Mouse (Mus musculus) liver, embryonic 15.5 days (tissue): Measurements from ENCODE around the gene Coro7. TPM values are rescaled to one million over a fixed set of nuclear protein-coding genes. Genes with fewer than 3 reads are reported as not detected.
A peak's percentile ranks its signal among the peaks of the same experiment; 100 is the strongest.
"Not testable (repeated sequence)": the region's sequence is repeated elsewhere in the genome, so short reads cannot be mapped to it uniquely, and the experiment has no call there.

Experiments used
- ATAC-seq: fragments of 200-750 bp; cut with Nextera tagmentation; 2 replicates; pipeline ENCODE4 v1.8.0; 2017; ENCODE audit warnings: moderate number of reproducible peaks, mild to moderate bottlenecking, moderate library complexity; ENCODE audit not compliant: insufficient read depth
- H3K27ac ChIP-seq: fragments of 300-500 bp; sonication (generic); replicated peaks from 2 replicates; pipeline ENCODE4 v1.5.1; 2015; ENCODE audit warnings: mild to moderate bottlenecking, inconsistent platforms
- H3K27me3 ChIP-seq: fragments of 300-500 bp; sonication (generic); 2 replicates; pipeline ENCODE4 v1.6.1; 2015; ENCODE audit warnings: mild to moderate bottlenecking, inconsistent platforms
- H3K36me3 ChIP-seq: fragments of 300-500 bp; sonication (generic); replicated peaks from 2 replicates; pipeline ENCODE4 v1.6.1; 2015; ENCODE audit warnings: moderate library complexity, mild to moderate bottlenecking, inconsistent platforms
- H3K4me1 ChIP-seq: fragments of 300-500 bp; sonication (generic); replicated peaks from 2 replicates; pipeline ENCODE4 v1.6.1; 2015; ENCODE audit warnings: inconsistent platforms
- H3K4me2 ChIP-seq: fragments of 300-500 bp; sonication (generic); 2 replicates; pipeline ENCODE4 v1.6.1; 2015; ENCODE audit warnings: moderate library complexity, mild to moderate bottlenecking, inconsistent platforms
- H3K4me3 ChIP-seq: fragments of 300-500 bp; sonication (generic); replicated peaks from 2 replicates; pipeline ENCODE4 v1.5.1; 2015; ENCODE audit warnings: mild to moderate bottlenecking, inconsistent platforms
- H3K9ac ChIP-seq: fragments of 300-500 bp; sonication (generic); 2 replicates; pipeline ENCODE4 v1.6.1; 2015; ENCODE audit warnings: moderate library complexity, mild to moderate bottlenecking, inconsistent platforms
- H3K9me3 ChIP-seq: fragments of 300-500 bp; sonication (generic); replicated peaks from 2 replicates; pipeline ENCODE4 v1.6.1; 2016; ENCODE audit warnings: inconsistent platforms
- WGBS: fragments of 180-500 bp; shearing (Covaris S2); methylation state at CpG from one replicate; pipeline ENCODE4 v1.1.7; 2015; ENCODE audit warnings: mixed read lengths; ENCODE audit not compliant: insufficient replicate concordance; 5-methylcytosine and 5-hydroxymethylcytosine counted together
- polyA plus RNA-seq: library from polyadenylated mRNA; unstranded; fragments of >200 nt; fragmentation: Nextera tagmentation; extraction: Ambion mirVana; gene quantifications from 2 replicates; pipeline ENCODE4 v1.2.1, GENCODE M21; 2015

Coro7 gene
- polyA plus RNA-seq, 1 experiment from 2014 or later = 10.5 TPM

GRCm38 (mm10) chr16:4713861-4714710, 34.5 kb upstream of the Coro7 start:
- H3K4me2 ChIP-seq = no peak overlapping the region
- peaks cover 9% of the 10 kb centered on the region for H3K4me1 ChIP-seq
- H3K27ac ChIP-seq = no peak overlapping the region
- H3K9ac ChIP-seq = no peak overlapping the region
- peaks cover 80% of the 10 kb centered on the region for H3K36me3 ChIP-seq
- 81% methylated on average over 17 of the region's 17 CpGs for WGBS
- H3K9me3 ChIP-seq = no peaks in the 10 kb centered on the region
- no peak for ATAC-seq
- H3K27me3 ChIP-seq = no peaks in the 10 kb centered on the region
- H3K4me3 ChIP-seq = no peak overlapping the region

GRCm38 (mm10) chr16:4711173-4711572, 31.6 kb upstream of the Coro7 start:
- 90% methylated on average over 4 of the region's 4 CpGs for WGBS
- no peaks in the 10 kb centered on the region for H3K9me3 ChIP-seq
- no peaks in the 10 kb centered on the region for H3K27me3 ChIP-seq
- no peak overlapping the region for H3K4me2 ChIP-seq
- ATAC-seq = no peak
- no peak overlapping the region for H3K9ac ChIP-seq
- no peak overlapping the region for H3K4me3 ChIP-seq
- no peaks in the 10 kb centered on the region for H3K4me1 ChIP-seq
- H3K27ac ChIP-seq = no peak overlapping the region
- peaks cover 99% of the 10 kb centered on the region for H3K36me3 ChIP-seq

DNA sequence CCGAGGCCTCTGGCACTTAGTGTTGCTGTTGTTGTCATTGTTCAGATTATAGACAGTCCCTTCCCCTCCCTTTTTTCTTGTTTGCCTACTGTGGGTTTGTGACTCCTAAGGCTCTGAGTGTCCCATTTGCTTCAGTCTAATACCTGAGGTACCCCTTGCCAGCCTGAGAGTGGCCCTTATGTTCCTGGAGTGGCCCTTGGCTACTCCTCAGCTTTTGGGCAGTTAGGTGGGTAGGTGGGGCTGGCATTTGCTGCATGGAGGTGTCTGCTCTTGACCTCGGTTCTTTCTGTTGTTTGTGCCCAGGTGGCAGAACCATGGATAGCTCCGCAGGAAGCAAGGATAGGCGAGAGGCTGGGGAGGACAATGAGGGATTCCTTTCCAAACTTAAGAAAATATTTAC, 26.0 kb upstream of the Coro7 start:
- Histone ChIP-seq H3K27ac (no peak overlapping the region), H3K4me3 (no peak overlapping the region), H3K27me3 (no peaks in the 10 kb centered on the region), H3K36me3 (peaks cover 97% of the 10 kb centered on the region), H3K9me3 (no peaks in the 10 kb centered on the region), H3K9ac (no peak overlapping the region), H3K4me2 (no peak overlapping the region), H3K4me1 (0 out of 2 replicates have a peak, but pooled peaks cover 10% of the 10 kb centered on the region)
- 69% methylated on average over 4 of the region's 4 CpGs for WGBS
- no peak for ATAC-seq

GRCm38 (mm10) chr16:4702646-4703045, 23.1 kb upstream of the Coro7 start:
- Histone ChIP-seq H3K4me3 (no peak overlapping the region), H3K36me3 (peaks cover 95% of the 10 kb centered on the region), H3K27me3 (no peaks in the 10 kb centered on the region), H3K27ac (peak overlapping the region; percentile 48; the same call in 1 of the 2 replicates), H3K4me1 (0 out of 2 replicates have a peak, but pooled peaks cover 10% of the 10 kb centered on the region), H3K4me2 (no peak overlapping the region), H3K9me3 (no peaks in the 10 kb centered on the region), H3K9ac (no peak overlapping the region)
- WGBS = 70% methylated on average over 1 of the region's 1 CpGs
- peak; percentile 88 for ATAC-seq

- peaks cover 96% of the 10 kb centered on the region for H3K36me3 ChIP-seq
- no peak for ATAC-seq
- H3K4me1 ChIP-seq = 0 out of 2 replicates have a peak, but pooled peaks cover 10% of the 10 kb centered on the region
- H3K9me3 ChIP-seq = no peaks in the 10 kb centered on the region
- H3K27ac ChIP-seq = no peak overlapping the region
- H3K27me3 ChIP-seq = no peaks in the 10 kb centered on the region
- H3K4me2 ChIP-seq = no peak overlapping the region
- H3K9ac ChIP-seq = no peak overlapping the region
- 78% methylated on average over 3 of the region's 3 CpGs for WGBS
- H3K4me3 ChIP-seq = no peak overlapping the region
These were observed 21.6 kb upstream of the Coro7 start for GRCm38 (mm10) chr16:4701211-4701610.

DNA sequence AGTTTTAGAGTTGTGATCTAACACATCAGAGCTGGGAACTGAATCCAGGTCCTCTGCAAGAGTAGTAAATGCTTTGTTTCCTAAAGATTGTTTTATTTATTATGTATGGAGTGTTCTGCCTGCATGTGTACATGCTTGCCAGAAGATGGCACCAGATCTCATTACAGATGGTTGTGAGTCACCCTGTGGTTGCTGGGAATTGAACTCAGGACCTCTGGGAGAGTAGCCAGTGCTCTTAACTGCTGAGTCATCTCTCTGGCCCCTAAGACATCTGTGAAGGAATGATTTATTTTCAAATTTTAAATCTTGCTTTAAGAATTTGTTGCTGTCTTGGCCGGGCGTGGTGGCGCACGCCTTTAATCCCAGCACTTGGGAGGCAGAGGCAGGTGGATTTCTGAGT, 9.8 kb upstream of the Coro7 start:
- not testable (repeated sequence) for ATAC-seq, H3K27me3 ChIP-seq
- WGBS = 90% methylated on average over 4 of the region's 4 CpGs

GRCm38 (mm10) chr16:4684457-4684791, 4.8 kb upstream of the Coro7 start:
- Histone ChIP-seq H3K9me3 (no peaks in the 10 kb centered on the region), H3K4me2 (peak overlapping the region; percentile 87), H3K36me3 (peaks cover 27% of the 10 kb centered on the region), H3K4me3 (peak overlapping the region; percentile 80), H3K9ac (peak overlapping the region; percentile 85), H3K27ac (peak overlapping the region; percentile 73), H3K27me3 (no peaks in the 10 kb centered on the region), H3K4me1 (peaks cover 48% of the 10 kb centered on the region)
- under 1% methylated on average over 9 of the region's 9 CpGs for WGBS
- ATAC-seq = peak; percentile 2; the same call in 1 of the 2 replicates

More for the DNA sequence above, 9.8 kb upstream of the Coro7 start:
- Histone ChIP-seq H3K4me1 (peaks cover 20% of the 10 kb centered on the region), H3K36me3 (peaks cover 73% of the 10 kb centered on the region)
- not testable (repeated sequence) for H3K4me3 ChIP-seq, H3K27ac ChIP-seq, H3K9ac ChIP-seq, H3K4me2 ChIP-seq, H3K9me3 ChIP-seq

GRCm38 (mm10) chr16:4683581-4684456, 4.2 kb upstream of the Coro7 start:
- Histone ChIP-seq H3K4me1 (peaks cover 54% of the 10 kb centered on the region), H3K9ac (peak overlapping the region; percentile 85), H3K27me3 (no peaks in the 10 kb centered on the region), H3K27ac (peak overlapping the region; percentile 73), H3K4me3 (peak overlapping the region; percentile 80), H3K36me3 (peaks cover 21% of the 10 kb centered on the region), H3K9me3 (no peaks in the 10 kb centered on the region), H3K4me2 (peak overlapping the region; percentile 87)
- WGBS = under 1% methylated on average over 54 of the region's 54 CpGs
- ATAC-seq = peak; percentile 79

DNA sequence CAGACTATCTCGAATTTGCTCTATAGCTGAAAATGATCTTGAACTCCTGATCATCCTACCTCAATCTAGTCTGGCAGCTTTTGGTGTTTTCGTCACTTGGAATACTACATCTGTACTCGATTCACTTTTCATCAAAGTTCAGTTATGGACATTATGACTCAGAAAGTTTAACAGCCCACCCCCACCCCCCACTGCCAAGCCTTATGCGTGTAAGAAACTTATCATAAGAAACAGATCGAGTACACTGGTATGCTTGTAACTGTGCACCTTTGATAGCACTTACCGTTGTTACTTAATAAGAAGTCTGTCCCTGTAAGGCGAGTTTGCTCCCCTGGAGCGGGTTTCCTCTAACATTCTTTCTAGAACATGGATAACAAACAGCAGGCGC, 3.6 kb upstream of the Coro7 start:
- H3K27ac ChIP-seq = peak overlapping the region; percentile 73
- no peaks in the 10 kb centered on the region for H3K27me3 ChIP-seq
- 12% methylated on average over 9 of the region's 9 CpGs for WGBS
- H3K36me3 ChIP-seq = peaks cover 16% of the 10 kb centered on the region
- peak overlapping the region; percentile 85 for H3K9ac ChIP-seq
- peak overlapping the region; percentile 80 for H3K4me3 ChIP-seq
- peaks cover 61% of the 10 kb centered on the region for H3K4me1 ChIP-seq
- H3K4me2 ChIP-seq = peak overlapping the region; percentile 87
- peak; percentile 27 for ATAC-seq
- no peaks in the 10 kb centered on the region for H3K9me3 ChIP-seq

- H3K4me2 ChIP-seq = peak overlapping the region; percentile 87
- H3K4me3 ChIP-seq = peak overlapping the region; percentile 80
- H3K9ac ChIP-seq = peak overlapping the region; percentile 85
These were observed 3.1 kb upstream of the Coro7 start for GRCm38 (mm10) chr16:4682628-4683179.

More at GRCm38 (mm10) chr16:4682628-4683179, 3.1 kb upstream of the Coro7 start:
- 36% methylated on average over 4 of the region's 4 CpGs for WGBS
- Histone ChIP-seq H3K36me3 (peaks cover 11% of the 10 kb centered on the region), H3K27ac (peak overlapping the region; percentile 73), H3K27me3 (no peaks in the 10 kb centered on the region), H3K9me3 (no peaks in the 10 kb centered on the region), H3K4me1 (peaks cover 65% of the 10 kb centered on the region)
- no peak for ATAC-seq
